Mouse (Mus musculus) bone marrow, adult 2 months (tissue): ENCODE data around the gene Ltb.

Experiments
- CTCF ChIP-seq: fragments of 200-500 bp; IDR thresholded peaks from 2 replicates; pipeline ENCODE4 v1.5.1; 2011; ENCODE audit warnings: low read length, control low read depth; ENCODE audit not compliant: control insufficient read depth, insufficient read depth
- POLR2A ChIP-seq: fragments of 200-500 bp; IDR thresholded peaks from 2 replicates; pipeline ENCODE4 v1.6.1; 2011; ENCODE audit warnings: low read depth, mild to moderate bottlenecking, control low read depth, low read length, borderline replicate concordance; ENCODE audit not compliant: control insufficient read depth

DNA sequence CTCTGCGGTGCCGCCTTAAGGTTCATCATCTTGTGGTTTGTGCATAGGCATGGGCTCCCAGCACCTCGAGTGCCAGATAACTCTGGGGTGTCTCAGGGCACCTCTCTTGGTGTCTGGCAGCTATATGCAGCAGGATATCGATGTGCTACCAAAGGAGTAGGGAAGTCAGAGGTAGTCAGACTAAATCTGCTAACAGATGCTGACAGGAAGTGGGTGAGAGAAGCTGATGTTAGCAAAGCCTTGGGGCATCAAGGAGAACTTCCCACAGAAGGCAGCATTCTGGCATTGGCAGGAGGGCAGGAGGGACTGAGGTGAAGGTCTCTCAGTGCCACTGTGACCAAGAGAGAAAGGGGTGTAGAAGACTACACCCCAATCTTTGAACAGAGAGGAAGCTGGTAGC, 4.1 kb upstream of the Ltb start:
- no peak for TF ChIP-seq CTCF
- TF ChIP-seq POLR2A = no peak
